Mouse (Mus musculus): Measurements from ENCODE around the gene Kmt2c.

Kmt2c gene

DNA sequence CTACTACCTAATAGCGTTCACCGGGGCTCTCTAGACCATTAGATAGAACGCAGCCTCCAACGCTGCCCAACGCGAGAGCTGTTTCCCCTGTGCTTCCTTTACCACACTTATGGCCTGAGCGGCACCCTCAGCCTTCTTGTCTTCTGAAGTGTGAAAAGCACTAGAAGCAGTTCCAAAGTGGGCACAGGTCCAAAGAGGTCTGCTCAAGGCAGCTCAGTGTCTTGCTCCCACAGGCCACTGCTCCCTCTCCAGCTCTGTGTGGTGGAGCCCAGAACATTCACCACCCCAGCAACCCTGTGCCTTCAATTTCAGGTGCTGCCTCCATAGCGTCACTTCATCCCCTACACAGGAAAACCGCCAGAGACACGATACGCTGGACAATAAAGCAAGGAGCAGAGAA lies 115.0 kb downstream of the Kmt2c start:
- no peak for DNase-seq (ENCODE audit: low read depth, low spot score)

GRCm38 (mm10) chr5:25379188-25379587 lies 119.4 kb downstream of the Kmt2c start:
- no peak for DNase-seq (ENCODE audit: low read depth, low spot score)

DNA sequence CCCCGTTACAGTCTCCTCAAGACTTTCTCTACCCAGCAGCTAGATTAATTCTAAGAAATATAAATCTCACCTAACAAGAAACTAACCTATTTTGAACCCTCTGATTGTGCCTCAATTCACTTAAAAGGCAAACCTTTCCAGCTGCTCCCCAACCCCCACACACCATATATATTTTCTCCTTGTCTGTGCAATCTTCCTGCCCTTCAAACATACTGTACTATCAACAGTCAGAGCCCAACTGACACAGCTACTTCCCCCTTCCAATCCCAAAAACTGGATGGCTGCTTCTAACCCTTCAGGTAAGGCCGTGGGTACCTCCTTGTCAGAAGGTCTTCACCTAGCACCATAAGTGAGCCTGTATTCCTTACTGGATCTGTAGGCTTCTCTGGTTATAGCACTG lies 130.2 kb downstream of the Kmt2c start:
- no peak for DNase-seq (ENCODE audit: low read depth, low spot score)

- no peak for DNase-seq (ENCODE audit: low read depth, low spot score)
Observed at GRCm38 (mm10) chr5:25367126-25367525, 131.5 kb downstream of the Kmt2c start.

DNA sequence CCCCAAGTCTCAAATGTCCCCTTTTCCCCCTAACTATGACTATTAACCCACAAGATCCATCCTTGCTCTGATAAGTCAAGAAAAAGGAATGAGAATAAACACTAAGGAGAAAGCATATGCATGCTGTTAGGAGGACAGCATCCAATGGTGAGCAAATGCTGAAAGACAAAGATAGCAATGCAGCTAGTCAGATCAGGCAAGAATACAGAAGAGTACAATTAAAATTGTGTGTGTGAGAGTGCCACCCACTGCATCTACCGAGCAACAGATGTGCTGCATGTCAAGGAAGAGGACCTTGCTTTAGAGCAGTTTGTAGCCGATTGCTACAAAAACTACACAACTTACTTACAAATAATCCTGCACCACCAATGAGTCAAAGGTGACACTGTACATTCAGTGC lies 145.1 kb downstream of the Kmt2c start:
- no peak for DNase-seq (ENCODE audit: low read depth, low spot score)

- no peak for DNase-seq (ENCODE audit: low read depth, low spot score)
Observed at GRCm38 (mm10) chr5:25331322-25331721, 167.3 kb downstream of the Kmt2c start.

DNA sequence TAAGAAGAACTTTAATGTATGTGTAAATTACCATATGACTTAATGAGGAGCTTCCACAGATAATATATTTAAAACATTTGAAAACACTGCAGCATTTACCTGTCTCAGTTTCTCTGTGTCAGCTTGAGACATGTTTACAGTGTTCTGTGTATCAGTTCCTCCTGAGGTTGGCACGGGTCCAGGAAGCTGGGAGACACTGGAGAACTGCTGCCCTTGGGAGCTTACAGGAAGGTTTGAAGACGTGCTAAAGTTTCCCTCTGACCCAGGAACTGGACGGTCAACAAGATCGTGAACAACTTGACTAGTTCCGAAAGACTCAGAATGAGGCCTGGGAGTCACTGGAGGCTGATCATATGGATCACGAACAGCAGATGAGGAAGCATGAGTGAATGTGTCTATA lies 184.7 kb downstream of the Kmt2c start:
- no peak for DNase-seq (ENCODE audit: low read depth, low spot score)

DNA sequence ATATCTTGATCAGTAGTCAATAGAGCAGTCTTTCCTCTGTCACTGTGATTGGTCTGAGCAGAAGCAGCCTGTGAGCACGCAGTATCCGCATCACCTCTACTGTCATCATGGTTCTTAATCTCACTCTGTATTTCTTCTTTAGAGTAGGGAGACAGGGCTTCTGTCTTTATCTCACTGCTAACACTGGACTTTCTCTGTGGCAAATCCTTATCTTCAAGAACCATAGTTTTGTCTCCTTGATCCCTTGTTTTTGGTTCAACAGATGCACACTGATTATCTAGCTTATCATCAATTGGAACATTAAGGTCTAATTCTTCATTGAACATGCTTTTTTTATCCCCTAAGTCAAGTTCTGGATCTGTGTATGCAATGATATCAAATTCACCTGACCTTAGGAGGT lies 188.4 kb downstream of the Kmt2c start:
- DNase-seq (ENCODE audit: low read depth, low spot score) = no peak

DNA sequence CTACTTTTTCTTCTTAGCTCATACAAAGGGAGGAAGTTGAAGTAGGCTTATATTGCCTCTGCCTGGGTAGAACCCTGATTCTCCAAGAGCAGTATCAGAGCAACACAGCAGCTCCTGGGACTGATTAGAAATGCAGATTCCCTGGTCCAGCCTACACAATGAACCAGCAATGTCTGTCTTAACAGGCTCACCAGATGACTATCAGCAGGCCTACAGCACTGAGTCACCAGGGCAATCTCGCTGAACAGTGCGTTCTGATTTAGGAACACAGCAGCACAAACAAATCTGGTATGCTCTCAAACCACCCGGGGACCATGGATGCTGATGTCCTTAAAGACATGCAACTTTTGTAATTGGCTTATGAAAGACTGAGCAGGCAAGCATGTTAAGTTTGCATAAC lies 201.8 kb downstream of the Kmt2c start:
- DNase-seq (ENCODE audit: low read depth, low spot score) = no peak

DNA sequence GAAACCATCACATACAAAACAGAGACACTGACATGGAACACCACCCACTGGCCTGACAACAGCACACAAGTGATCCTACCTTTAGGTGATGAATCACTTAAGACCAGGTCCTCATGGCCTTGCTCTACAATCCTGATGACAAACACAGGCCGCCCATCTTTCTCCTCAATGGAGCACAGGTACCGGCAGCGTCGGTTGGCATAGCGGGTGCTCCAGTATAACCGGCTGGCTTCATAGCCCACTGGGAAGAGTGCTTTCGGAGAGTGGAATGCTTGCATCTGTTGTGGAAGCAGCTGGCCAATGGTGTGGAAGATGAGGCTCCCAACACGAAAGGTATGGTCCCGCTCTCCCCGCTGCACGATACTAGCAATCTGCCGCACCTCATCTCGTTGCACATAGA lies 214.6 kb downstream of the Kmt2c start:
- DNase-seq (ENCODE audit: low read depth, low spot score) = no peak

- no peak for DNase-seq (ENCODE audit: low read depth, low spot score)
Observed at GRCm38 (mm10) chr5:25276365-25276764, 222.2 kb downstream of the Kmt2c start.

DNA sequence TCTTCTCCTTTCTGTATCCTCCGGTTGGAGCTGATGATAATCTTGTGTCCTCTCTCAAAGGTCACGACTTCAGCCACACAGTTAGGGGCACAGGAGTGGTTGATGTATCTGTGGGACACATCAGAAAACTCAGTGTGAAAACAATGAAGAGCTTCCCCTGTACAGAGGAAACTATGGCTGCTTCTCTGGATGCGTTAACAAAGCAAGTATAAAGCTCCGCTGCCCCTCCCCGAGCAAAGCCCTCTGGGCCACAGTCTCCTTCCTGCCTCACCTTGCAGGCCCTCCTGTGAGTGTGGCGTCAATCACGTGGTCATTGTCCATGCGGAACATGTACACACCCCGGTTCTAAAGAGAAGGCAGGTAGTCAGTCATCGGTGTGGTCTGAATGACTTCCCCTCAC lies 223.0 kb downstream of the Kmt2c start:
- DNase-seq (ENCODE audit: low read depth, low spot score) = no peak

DNA sequence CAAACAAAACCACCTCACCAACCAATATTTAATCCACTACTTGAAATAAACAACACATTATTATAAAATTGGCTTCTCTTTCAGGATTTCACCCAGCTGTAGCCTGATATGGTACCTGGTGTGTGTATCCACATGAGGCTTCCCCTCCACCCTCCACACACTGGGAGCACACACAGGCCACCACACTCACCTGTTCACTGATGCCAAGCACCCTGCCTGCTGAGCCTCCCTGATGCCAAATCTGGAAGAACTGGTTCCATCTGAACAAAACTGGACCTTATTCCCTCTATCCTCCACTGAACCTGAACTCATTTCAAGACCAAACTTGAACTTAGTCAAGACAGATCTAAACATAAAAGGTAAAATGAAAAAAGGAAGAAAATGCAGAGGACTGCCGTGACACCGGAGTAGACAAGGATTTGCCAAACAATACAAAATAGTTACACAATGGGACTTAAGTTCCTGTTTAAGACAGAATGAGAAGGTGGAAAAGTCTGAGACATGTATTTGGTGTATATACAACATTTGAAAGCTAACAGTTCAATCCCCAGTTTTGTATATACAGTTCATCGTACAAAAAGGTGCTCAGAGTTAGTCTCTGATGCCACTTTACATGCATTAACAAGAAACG lies 230.2 kb downstream of the Kmt2c start:
- DNase-seq (ENCODE audit: low read depth, low spot score) = no peak

- DNase-seq (ENCODE audit: low read depth, low spot score) = no peak
Observed at GRCm38 (mm10) chr5:25262266-25262665, 236.3 kb downstream of the Kmt2c start.

- DNase-seq (ENCODE audit: low read depth, low spot score) = no peak
Observed at GRCm38 (mm10) chr5:25261452-25261851, 237.1 kb downstream of the Kmt2c start.

DNA sequence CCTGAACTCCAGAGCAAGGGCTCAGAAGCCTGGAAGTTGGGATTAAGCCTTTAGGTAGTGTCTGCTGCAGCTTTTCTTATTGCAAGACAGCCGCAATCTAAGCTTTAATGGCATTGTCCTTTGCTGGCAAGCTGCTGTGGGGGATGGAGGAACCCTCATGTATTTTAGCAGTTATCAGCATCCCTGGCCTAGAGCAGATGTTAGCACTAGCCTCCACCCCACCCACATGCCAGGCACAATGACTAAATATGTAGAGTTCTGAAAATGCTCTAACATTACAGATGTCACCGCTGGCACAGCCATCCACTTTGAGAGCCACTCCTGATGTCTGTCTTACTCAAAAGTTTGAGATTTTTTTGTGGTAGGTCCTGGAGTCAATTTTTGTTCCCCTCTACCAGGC lies 241.9 kb downstream of the Kmt2c start:
- DNase-seq (ENCODE audit: low read depth, low spot score) = no peak

GRCm38 (mm10) chr5:25254491-25254890 lies 244.1 kb downstream of the Kmt2c start:
- DNase-seq (ENCODE audit: low read depth, low spot score) = no peak

GRCm38 (mm10) chr5:25252825-25253544 lies 245.6 kb downstream of the Kmt2c start:
- DNase-seq (ENCODE audit: low read depth, low spot score) = no peak

DNA sequence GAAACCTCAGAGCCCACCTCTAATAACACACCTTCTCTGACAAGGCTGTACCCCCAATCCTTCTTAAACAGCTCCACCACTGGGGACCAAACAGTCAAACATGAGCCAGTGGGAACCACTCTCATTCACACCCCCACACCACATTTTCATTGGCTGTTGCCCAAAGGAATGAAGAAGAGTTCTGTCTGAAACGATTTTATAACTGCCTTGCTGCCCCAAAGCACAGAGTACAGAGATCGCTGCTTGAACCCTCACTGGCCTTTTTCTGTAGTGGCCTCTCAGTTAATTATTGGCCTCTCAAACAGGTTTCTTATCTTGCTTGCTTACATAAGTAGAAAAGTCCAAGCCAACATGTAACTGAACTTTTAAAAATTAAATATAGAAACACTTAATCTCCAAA lies 246.2 kb downstream of the Kmt2c start:
- no peak for DNase-seq (ENCODE audit: low read depth, low spot score)

GRCm38 (mm10) chr5:25247036-25247435 lies 251.5 kb downstream of the Kmt2c start:
- no peak for DNase-seq (ENCODE audit: low read depth, low spot score)

GRCm38 (mm10) chr5:25246473-25246865 lies 252.1 kb downstream of the Kmt2c start:
- no peak for DNase-seq (ENCODE audit: low read depth, low spot score)

GRCm38 (mm10) chr5:25245806-25246472 lies 252.6 kb downstream of the Kmt2c start:
- no peak for DNase-seq (ENCODE audit: low read depth, low spot score)

DNA sequence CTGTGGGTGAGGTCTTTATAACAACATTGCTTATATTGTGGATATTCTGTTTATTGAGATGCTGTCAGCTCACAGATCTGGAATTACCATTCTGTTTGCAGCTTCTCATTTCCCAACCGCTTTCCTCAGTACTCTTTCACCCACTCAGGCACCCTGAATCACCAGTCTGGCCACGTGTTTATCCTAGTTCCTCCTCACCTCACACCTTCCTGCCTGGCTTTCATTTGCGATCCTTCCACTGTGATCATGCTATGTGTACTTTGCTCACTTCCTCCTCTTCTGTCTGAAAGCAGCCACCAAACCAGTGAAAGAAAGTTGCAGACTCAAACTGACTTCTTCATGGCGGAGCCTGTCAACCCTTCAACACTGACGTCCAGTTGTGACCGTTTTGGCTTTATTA lies 255.5 kb downstream of the Kmt2c start:
- no peak for DNase-seq (ENCODE audit: low read depth, low spot score)
